Mouse (Mus musculus): Measurements from ENCODE around the gene Ccdc89.

GRCm38 (mm10) chr7:90476313-90477245 is 50.2 kb downstream of the Ccdc89 start, which contains the start of gene Dlg2:
- TF ChIP-seq CTCF (IDR thresholded peaks at IDR 0.05; ENCODE audit: low read depth) (no peak), EP300 (IDR thresholded peaks at IDR 0.05; ENCODE audit: low read depth) (no peak)

Measured in liver, embryonic 14.5 days (tissue).